9 mouse cellular contexts compared by ENCODE assay signal in genomic region chr10:59636751-59637533, GRCm38 (mm10). TPM values are rescaled to one million over a fixed set of nuclear protein-coding genes. Genes with fewer than 3 reads are reported as not detected.
DNase-seq lines count a peak whose midpoint lies in the region; ATAC-seq lines count a peak whose summit lies in the region.
"Had no signal": no experiment of that assay in that cellular context is flagged by ENCODE, and none has a peak within 500 bp of the region (broad histone marks: within the 10 kb centered on the region; RNA-seq: fewer than 3 reads in every experiment).

No protein-coding gene starts in this region.

- H3K9me3 ChIP-seq in embryonic facial prominence, embryonic 12.5 days: no peaks in the 10 kb centered on the region
- H3K9me3 ChIP-seq in limb, embryonic 15.5 days: no peaks in the 10 kb centered on the region

- no peak overlapping the region for H3K4me3 ChIP-seq in embryonic facial prominence, embryonic 12.5 days
- peak overlapping the region; percentile 17 for H3K4me3 ChIP-seq in limb, embryonic 15.5 days

- H3K36me3 ChIP-seq in embryonic facial prominence, embryonic 12.5 days: no peaks in the 10 kb centered on the region
- no peaks in the 10 kb centered on the region for H3K36me3 ChIP-seq in limb, embryonic 15.5 days

- H3K27me3 ChIP-seq in embryonic facial prominence, embryonic 12.5 days: no peaks in the 10 kb centered on the region
- no peaks in the 10 kb centered on the region for H3K27me3 ChIP-seq in limb, embryonic 15.5 days

- DNase-seq in gastrocnemius, postnatal 14 days: peak; percentile 7
- DNase-seq in gastrocnemius, postnatal 10 days: no peak
- DNase-seq in 3T3-L1 (ENCODE audit: low read depth, low spot score): peak; percentile 37
- no peak for DNase-seq in layer of hippocampus, adult 8-10 months (ENCODE audit: low spot score in 2 of 2)
- no peak for DNase-seq in Muller cell, postnatal 12 days (ENCODE audit: inconsistent ontology term)
- no peak for DNase-seq in thymus, postnatal 36 days
- DNase-seq: layer of hippocampus, postnatal 36 days had no signal

- intact Hi-C loops in gastrocnemius, postnatal 14 days (cut with DNase I; ENCODE audit: low total_unique reads): no loop called here

- H3K9ac ChIP-seq in embryonic facial prominence, embryonic 12.5 days: no peak overlapping the region
- H3K9ac ChIP-seq in limb, embryonic 15.5 days: no peak overlapping the region

- 64% methylated on average over 16 of the region's 16 CpGs for WGBS in embryonic facial prominence, embryonic 12.5 days
- WGBS in limb, embryonic 15.5 days: 60% methylated on average over 16 of the region's 16 CpGs

- 0 out of 2 replicates have a peak, but pooled peaks have one; percentile 41 for ATAC-seq in embryonic facial prominence, embryonic 12.5 days (ENCODE audit: insufficient number of reproducible peaks, insufficient read depth, low FRiP score, low TSS enrichment)
- ATAC-seq in limb, embryonic 15.5 days (ENCODE audit: insufficient number of reproducible peaks, low FRiP score, low TSS enrichment, low read depth): no peak

- H3K27ac ChIP-seq in embryonic facial prominence, embryonic 12.5 days: peak overlapping the region; percentile 81
- peak overlapping the region; percentile 77 for H3K27ac ChIP-seq in limb, embryonic 15.5 days

- peaks cover 14% of the 10 kb centered on the region for H3K4me1 ChIP-seq in embryonic facial prominence, embryonic 12.5 days
- peaks cover 10% of the 10 kb centered on the region; the same call in 1 of the 2 replicates for H3K4me1 ChIP-seq in limb, embryonic 15.5 days

- 0 out of 2 replicates have a peak overlapping the region, but pooled peaks have one; percentile 12 for H3K4me2 ChIP-seq in embryonic facial prominence, embryonic 12.5 days (replicated peaks)
- peak overlapping the region; percentile 17; the same call in 1 of the 2 replicates for H3K4me2 ChIP-seq in limb, embryonic 15.5 days

RNA-seq across cellular contexts. Expression of gene Mcu, which starts 20.4 kb away (rescaled TPM):
- total RNA-seq in gastrocnemius, postnatal 14 days (2021): 10 to 100 TPM; 51.0 to 51.1 TPM
- total RNA-seq in gastrocnemius, postnatal 10 days (2021): 10 to 100 TPM; 63.1 to 65.2 TPM
- 30.9 and 32.8 TPM in 2 replicates for polyA plus RNA-seq in embryonic facial prominence, embryonic 12.5 days (2016; fragmentation: Nextera tagmentation; extraction: Ambion mirVana)
- polyA plus RNA-seq in limb, embryonic 15.5 days (2015; fragmentation: Nextera tagmentation; extraction: Ambion mirVana): 53.4 and 57.1 TPM in 2 replicates
- total RNA-seq in layer of hippocampus, adult 8-10 months (2022): 10 to 100 TPM; 45.3 to 51.6 (median 47.1) TPM

RNA-seq across cellular contexts. Expression of gene Gm10322, which starts 21.1 kb away (rescaled TPM):
- total RNA-seq in gastrocnemius, postnatal 14 days (2021): not detected
- total RNA-seq in gastrocnemius, postnatal 10 days (2021): not detected
- polyA plus RNA-seq in embryonic facial prominence, embryonic 12.5 days (2016; fragmentation: Nextera tagmentation; extraction: Ambion mirVana): not detected in 2 replicates
- polyA plus RNA-seq in limb, embryonic 15.5 days (2015; fragmentation: Nextera tagmentation; extraction: Ambion mirVana): not detected in 2 replicates
- not detected for total RNA-seq in layer of hippocampus, adult 8-10 months (2022)
- total RNA-seq: layer of hippocampus, postnatal 36 days had no signal

Comparison
In these comparisons a context has a peak if more than half of its experiments do, and no peak if none do; other contexts are left out.
1. DNase-seq: peak in gastrocnemius, postnatal 14 days (single experiment) and 3T3-L1 (single experiment); none in gastrocnemius, postnatal 10 days (single experiment), layer of hippocampus, adult 8-10 months (0 of 2), Muller cell, postnatal 12 days (single experiment) and thymus, postnatal 36 days (0 of 2).